Mouse (Mus musculus) ES-E14 (cell line): Measurements from ENCODE around the gene Cox4i2. TPM values are rescaled to one million over a fixed set of nuclear protein-coding genes. Genes with fewer than 3 reads are reported as not detected.

Source experiments
- DNase-seq: peaks from one replicate; pipeline ENCODE4 v3.0.0-alpha.2; 2013; ENCODE audit warnings: low read depth, low spot score
- H3K27ac ChIP-seq: 2 replicates; pipeline ENCODE4 v1.5.1; 2012; ENCODE audit warnings: low read depth, mild to moderate bottlenecking, low read length, moderate library complexity, mixed read lengths; ENCODE audit not compliant: poor library complexity, insufficient read depth, severe bottlenecking
- H3K36me3 ChIP-seq: 2 replicates; pipeline ENCODE4 v1.6.1; 2012; ENCODE audit warnings: mild to moderate bottlenecking, low read length, moderate library complexity, mixed read lengths; ENCODE audit not compliant: control insufficient read depth, poor library complexity, insufficient read depth, severe bottlenecking
- H3K4me1 ChIP-seq, 2 experiments: fragments of 150-350 bp in 1 of 2; sonication (generic) in 1 of 2; 2 replicates each; pipeline ENCODE4 v1.6.1; 2012; ENCODE audit warnings: low read length in 2 of 2, mild to moderate bottlenecking in 1 of 2, mixed read lengths in 1 of 2; ENCODE audit not compliant: control insufficient read depth in 2 of 2, insufficient read depth in 2 of 2, poor library complexity in 1 of 2
- H3K4me3 ChIP-seq, 2 experiments: fragments of 150-350 bp in 1 of 2; sonication (generic) in 1 of 2; 2 replicates each; pipeline ENCODE4 v1.5.1; 2012; ENCODE audit warnings: low read length in 2 of 2, low read depth in 1 of 2, mild to moderate bottlenecking in 1 of 2, mixed read lengths in 1 of 2; ENCODE audit not compliant: insufficient read depth in 1 of 2, poor library complexity in 1 of 2, severe bottlenecking in 1 of 2
- H3K9ac ChIP-seq: 2 replicates; pipeline ENCODE4 v1.6.1; 2012; ENCODE audit warnings: low read depth, mild to moderate bottlenecking, low read length, mixed read lengths; ENCODE audit not compliant: poor library complexity, insufficient read depth, severe bottlenecking
- H3K9me3 ChIP-seq: fragments of 150-350 bp; sonication (generic); 2 replicates; pipeline ENCODE4 v1.6.1; 2012; ENCODE audit warnings: low read depth, mild to moderate bottlenecking, low read length; ENCODE audit not compliant: control insufficient read depth, insufficient read depth
- CHD2 ChIP-seq: IDR thresholded peaks from 2 replicates; pipeline ENCODE4 v1.6.1; 2014; ENCODE audit warnings: mild to moderate bottlenecking, low read depth, low read length, inconsistent platforms
- HCFC1 ChIP-seq: IDR thresholded peaks from 2 replicates; pipeline ENCODE4 v1.6.1; 2012; ENCODE audit warnings: low read length, inconsistent platforms, borderline replicate concordance; ENCODE audit not compliant: insufficient read depth
- MAFK ChIP-seq: IDR thresholded peaks from 2 replicates; pipeline ENCODE4 v1.6.1; 2014; ENCODE audit warnings: mild to moderate bottlenecking, low read depth, low read length, inconsistent platforms; ENCODE audit not compliant: insufficient read depth
- ZC3H11A ChIP-seq: IDR thresholded peaks from 2 replicates; pipeline ENCODE4 v1.6.1; 2012; ENCODE audit warnings: low read depth, mild to moderate bottlenecking, inconsistent platforms, low read length, borderline replicate concordance
- ZNF384 ChIP-seq: IDR thresholded peaks from 2 replicates; pipeline ENCODE4 v1.6.1; 2012; ENCODE audit warnings: low read depth, low read length, inconsistent platforms
- in situ Hi-C, 2 experiments: fragments of 600-800 bp; cut with MboI; formaldehyde crosslinking; loops; one replicate each; pipeline ENCODE4 v1.15.1; 2025; ENCODE audit warnings: low sequenced_read_pairs in 2 of 2, inconsistent platforms in 1 of 2; ENCODE audit not compliant: unreplicated experiment in 2 of 2
- total RNA-seq: library from RNA; depleted of rRNA; stranded (reverse); fragments of 300-350 nt; gene quantifications from 2 replicates; pipeline ENCODE4 v1.2.3, GENCODE M21; 2012

Cox4i2 gene
- total RNA-seq, 1 experiment: 1.7 TPM

DNA sequence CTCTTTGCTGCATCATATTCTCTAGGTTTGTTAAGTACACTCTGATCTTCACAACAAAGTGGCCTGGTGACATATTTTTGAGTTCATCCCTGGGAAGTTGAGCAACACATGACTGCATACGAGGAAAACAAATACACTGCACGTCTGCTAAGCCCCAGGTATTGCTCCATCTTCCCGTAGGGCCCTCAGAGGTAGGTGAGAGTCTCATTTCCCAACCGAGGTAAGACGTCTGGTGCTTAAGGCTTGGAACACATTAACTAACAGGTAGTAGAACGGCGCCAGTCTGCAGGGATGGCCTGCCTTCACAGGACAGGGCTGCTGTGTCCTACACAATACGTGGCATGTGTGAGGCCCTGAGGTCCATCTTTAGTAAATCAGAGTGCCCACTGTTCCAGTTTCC, 30.7 kb downstream of the Cox4i2 start:
- Histone ChIP-seq H3K27ac (no peak overlapping the region), H3K4me3 (no peak overlapping the region), H3K9me3 (no peaks in the 10 kb centered on the region; the same call in 1 of the 2 replicates), H3K9ac (no peak overlapping the region), H3K36me3 (no peaks in the 10 kb centered on the region; the same call in 1 of the 2 replicates), H3K4me1 (peaks cover 0 to 7% of the 10 kb centered on the region in 2 experiments; a peak in 2 of 4 replicates)
- no peak for DNase-seq
- in situ Hi-C loops: no loop called here
- TF ChIP-seq CHD2 (no peak), ZNF384 (no peak), HCFC1 (no peak), ZC3H11A (no peak), MAFK (no peak)

DNA sequence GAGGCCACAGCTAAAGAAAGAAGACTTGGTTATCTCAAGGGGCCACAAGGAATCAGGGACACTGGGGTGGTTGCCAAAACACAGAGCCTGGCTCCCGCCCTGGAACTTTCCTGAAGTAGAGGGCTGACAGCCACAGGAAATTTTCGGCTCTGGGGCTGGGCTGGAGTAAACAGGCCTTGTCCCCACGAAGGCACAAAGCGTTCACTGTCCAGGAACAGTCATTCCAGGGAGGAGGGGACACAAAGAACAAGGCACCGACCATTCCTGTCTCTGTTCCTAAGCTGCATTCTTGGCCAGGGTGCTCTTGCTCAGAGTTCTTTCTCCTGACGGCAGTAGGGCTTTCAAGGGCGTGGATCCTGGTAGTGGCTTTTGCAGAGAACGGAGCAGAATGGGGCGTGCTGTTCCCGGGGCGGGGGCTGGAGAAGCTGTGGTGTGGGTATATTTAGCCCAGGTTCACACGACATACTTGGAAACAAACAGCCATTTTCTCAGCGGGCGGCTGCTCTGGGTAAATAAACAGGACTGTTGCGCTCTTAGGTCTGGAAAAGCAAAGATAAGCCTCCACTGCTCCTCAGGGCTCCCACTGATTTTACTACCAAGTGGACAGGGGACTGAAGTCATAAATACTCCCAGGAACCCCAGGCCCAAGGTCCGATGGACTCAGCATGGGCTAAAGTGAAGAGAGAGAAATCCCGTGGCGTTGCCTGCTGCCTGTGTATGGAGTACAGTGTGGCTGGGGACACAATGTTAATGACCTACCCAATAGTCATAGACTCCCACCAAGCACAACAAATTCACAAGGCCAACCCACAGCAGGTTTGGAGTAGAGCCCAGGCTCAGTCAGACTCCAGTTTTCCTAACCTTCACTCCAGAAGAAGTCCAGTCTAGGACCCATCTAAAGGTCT, 31.7 kb downstream of the Cox4i2 start:
- no peaks in the 10 kb centered on the region; the same call in 1 of the 2 replicates for H3K9me3 ChIP-seq
- peaks cover 0 to 5% of the 10 kb centered on the region in 2 experiments; a peak in 1 of 4 replicates for H3K4me1 ChIP-seq
- no peak overlapping the region for H3K9ac ChIP-seq
- H3K4me3 ChIP-seq: no peak overlapping the region
- in situ Hi-C loops: no loop called here
- H3K27ac ChIP-seq: no peak overlapping the region
- TF ChIP-seq ZNF384: no peak
- no peak for TF ChIP-seq MAFK
- no peak for TF ChIP-seq ZC3H11A
- TF ChIP-seq CHD2: no peak
- TF ChIP-seq HCFC1: no peak
- DNase-seq: no peak
- H3K36me3 ChIP-seq: no peaks in the 10 kb centered on the region; the same call in 1 of the 2 replicates

DNA sequence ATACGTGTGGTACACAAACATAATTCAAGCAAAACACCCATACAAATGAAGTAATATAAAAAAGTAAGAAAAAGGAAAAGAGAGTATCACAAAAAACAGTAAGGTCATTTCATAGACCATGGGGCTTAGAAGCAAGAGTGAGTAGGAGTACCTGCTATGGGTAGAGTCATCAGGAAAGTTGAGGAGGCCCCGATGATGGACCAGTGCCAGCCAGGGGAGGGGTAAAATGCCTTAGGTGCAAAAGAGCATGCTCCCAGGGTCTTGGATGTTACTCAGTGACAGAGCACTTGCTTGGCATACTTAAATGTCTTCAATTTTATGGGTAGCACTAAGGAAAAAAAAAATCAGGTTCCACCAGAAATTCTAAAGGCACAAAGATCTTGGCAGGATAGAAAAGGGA, 33.2 kb downstream of the Cox4i2 start:
- H3K36me3 ChIP-seq: no peaks in the 10 kb centered on the region; the same call in 1 of the 2 replicates
- no peak overlapping the region for H3K4me3 ChIP-seq
- TF ChIP-seq CHD2: no peak
- no peak for TF ChIP-seq HCFC1
- TF ChIP-seq ZNF384: no peak
- TF ChIP-seq ZC3H11A: no peak
- TF ChIP-seq MAFK: no peak
- in situ Hi-C loops: no loop called here
- peaks cover 0 to 3% of the 10 kb centered on the region in 2 experiments; a peak in 1 of 4 replicates for H3K4me1 ChIP-seq
- H3K9ac ChIP-seq: no peak overlapping the region
- no peak overlapping the region for H3K27ac ChIP-seq
- no peak for DNase-seq
- H3K9me3 ChIP-seq: no peaks in the 10 kb centered on the region; the same call in 1 of the 2 replicates

DNA sequence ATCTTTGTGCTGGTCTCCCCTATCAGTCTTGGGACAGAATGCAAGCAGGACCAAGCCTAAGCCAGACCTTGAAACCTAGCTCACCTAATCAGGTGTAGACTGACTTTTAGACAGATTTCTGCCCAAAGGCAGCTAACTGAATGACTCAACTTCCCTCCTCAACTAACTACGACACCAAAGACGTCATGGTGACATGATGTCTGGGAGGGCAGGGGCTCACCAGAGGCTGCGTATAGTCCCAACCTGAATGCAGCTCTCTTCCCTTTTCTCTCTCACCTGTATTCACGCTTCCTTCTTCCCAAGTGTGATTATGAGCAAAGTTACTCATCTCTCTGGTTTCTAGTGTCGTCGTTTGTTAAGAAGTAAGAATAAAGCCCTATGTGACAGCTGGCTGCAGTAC, 33.6 kb downstream of the Cox4i2 start:
- TF ChIP-seq HCFC1 (no peak), ZC3H11A (no peak)
- DNase-seq: no peak
- in situ Hi-C loops: no loop called here
- no peaks in the 10 kb centered on the region; the same call in 1 of the 2 replicates for H3K36me3 ChIP-seq
- H3K9ac ChIP-seq: no peak overlapping the region
- peaks cover 0 to 6% of the 10 kb centered on the region in 2 experiments; a peak in 1 of 4 replicates for H3K4me1 ChIP-seq
- H3K9me3 ChIP-seq: no peaks in the 10 kb centered on the region; the same call in 1 of the 2 replicates
- no peak overlapping the region for H3K4me3 ChIP-seq
- no peak overlapping the region for H3K27ac ChIP-seq
